Mouse (Mus musculus) gastrocnemius, postnatal 14 days (tissue): ENCODE data around the gene Adora2b. TPM values are rescaled to one million over a fixed set of nuclear protein-coding genes. Genes with fewer than 3 reads are reported as not detected.

ENCODE experiments used
- DNase-seq: peaks from one replicate; pipeline ENCODE4 v3.0.0; 2021; ENCODE audit warnings: mixed read lengths
- intact Hi-C: fragments of 180-260 bp; cut with DNase I; formaldehyde crosslinking; loops from one replicate; pipeline ENCODE4 v1.15.1; 2025; ENCODE audit warnings: low total_unique reads
- total RNA-seq, 2 experiments: library from RNA; stranded (reverse); gene quantifications; 2 replicates each; pipeline ENCODE4 v1.2.3; 2021

Gene Adora2b
- total RNA-seq, 2 experiments from 2014 or later: 0.57 to 1.4 TPM

DNA sequence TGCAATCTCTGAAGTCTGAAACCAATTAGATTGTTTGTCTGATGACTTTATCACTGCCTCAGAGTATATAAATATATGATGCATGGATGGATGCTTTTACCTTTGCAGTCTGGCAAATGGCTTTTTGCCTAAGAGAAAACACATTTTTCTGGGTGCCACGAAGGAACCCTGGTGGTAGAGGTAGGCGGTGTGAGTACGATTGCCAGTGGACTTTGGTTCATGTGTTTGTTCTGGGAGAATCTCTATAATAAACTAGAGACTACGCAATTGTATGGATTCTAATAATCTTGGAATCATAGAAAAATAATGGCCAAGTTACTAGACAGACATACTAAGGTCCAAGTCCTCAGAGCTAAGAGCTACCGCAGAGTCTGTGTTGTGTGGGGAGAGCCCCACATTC, 66.2 kb downstream of the Adora2b start:
- intact Hi-C loops: no loop called here
- no peak for DNase-seq

Other genes starting within 250 kb of the Adora2b start
- 10 to 100 TPM; 21.7 to 24.4 TPM for gene Zswim7, start 32.4 kb downstream of the Adora2b start, total RNA-seq
- gene Ttc19, start 32.5 kb downstream of the Adora2b start, total RNA-seq: 10 to 100 TPM; 25.4 to 26.1 TPM
- 1 to 10 TPM; 2.7 to 3.0 TPM for gene Pigl, start 209.5 kb downstream of the Adora2b start, total RNA-seq
- 100 to 1,000 TPM; 109 to 116 TPM for gene Ncor1, start 209.6 kb downstream of the Adora2b start, total RNA-seq